Mouse (Mus musculus) neural tube, embryonic 15.5 days (tissue): Measurements from ENCODE around the gene Fen1. TPM values are rescaled to one million over a fixed set of nuclear protein-coding genes. Genes with fewer than 3 reads are reported as not detected.

Experiments used
- ATAC-seq: fragments of 200-750 bp; cut with Nextera tagmentation; 2 replicates; pipeline ENCODE4 v1.8.0; 2017; ENCODE audit warnings: mild to moderate bottlenecking, moderate TSS enrichment, moderate library complexity; ENCODE audit not compliant: low FRiP score
- H3K27ac ChIP-seq: fragments of 300-500 bp; sonication (generic); replicated peaks from 2 replicates; pipeline ENCODE4 v1.5.1; 2015; ENCODE audit warnings: mild to moderate bottlenecking, inconsistent platforms
- H3K27me3 ChIP-seq: fragments of 300-500 bp; sonication (generic); replicated peaks from 2 replicates; pipeline ENCODE4 v1.6.1; 2015; ENCODE audit warnings: inconsistent platforms
- H3K36me3 ChIP-seq: fragments of 300-500 bp; sonication (generic); 2 replicates; pipeline ENCODE4 v1.6.1; 2015; ENCODE audit warnings: inconsistent platforms
- H3K4me1 ChIP-seq: fragments of 300-500 bp; sonication (generic); 2 replicates; pipeline ENCODE4 v1.6.1; 2015; ENCODE audit warnings: inconsistent platforms
- H3K4me2 ChIP-seq: fragments of 300-500 bp; sonication (generic); 2 replicates; pipeline ENCODE4 v1.6.1; 2015; ENCODE audit warnings: inconsistent platforms, mild to moderate bottlenecking, moderate library complexity
- H3K4me3 ChIP-seq: fragments of 300-500 bp; sonication (generic); replicated peaks from 2 replicates; pipeline ENCODE4 v1.5.1; 2015; ENCODE audit warnings: mild to moderate bottlenecking, inconsistent platforms
- H3K9ac ChIP-seq: fragments of 300-500 bp; sonication (generic); replicated peaks from 2 replicates; pipeline ENCODE4 v1.6.1; 2015; ENCODE audit warnings: mild to moderate bottlenecking, inconsistent platforms
- H3K9me3 ChIP-seq: fragments of 300-500 bp; sonication (generic); replicated peaks from 2 replicates; pipeline ENCODE4 v1.6.1; 2016; ENCODE audit warnings: inconsistent platforms
- WGBS: fragments of 180-500 bp; shearing (Covaris S2); methylation state at CpG from one replicate; pipeline ENCODE4 v1.1.7; 2015; ENCODE audit warnings: mixed read lengths; 5-methylcytosine and 5-hydroxymethylcytosine counted together
- polyA plus RNA-seq: library from polyadenylated mRNA; unstranded; fragments of >200 nt; fragmentation: Nextera tagmentation; extraction: Ambion mirVana; gene quantifications from 2 replicates; pipeline ENCODE4 v1.2.1, GENCODE M21; 2015

Fen1 gene
- polyA plus RNA-seq = 22.8 and 42.1 TPM in 2 replicates

- ATAC-seq = peak; percentile 95
- peak within 1 kb of the TSS; percentile 88 for H3K4me2 ChIP-seq
- H3K4me1 ChIP-seq = peaks cover 21% of the 10 kb centered on the region
- WGBS = under 1% methylated on average over 40 of the region's 40 CpGs
- H3K9ac ChIP-seq = peak within 1 kb of the TSS; percentile 91
- H3K9me3 ChIP-seq = no peaks in the 10 kb centered on the region
- peaks cover 47% of the 10 kb centered on the region for H3K36me3 ChIP-seq
- H3K27me3 ChIP-seq = no peaks in the 10 kb centered on the region
- peak within 1 kb of the TSS; percentile 86 for H3K27ac ChIP-seq
- H3K4me3 ChIP-seq = peak within 1 kb of the TSS; percentile 91
These were observed at the start of gene Fen1, which contains the start of gene Tmem258 for GRCm38 (mm10) chr19:10203848-10204615. Gene Fen1, minus strand, starts transcription at chr19:10204169. Gene Tmem258, plus strand, starts transcription at chr19:10204014.

GRCm38 (mm10) chr19:10248128-10248527, 44.2 kb upstream of the Fen1 start:
- Histone ChIP-seq H3K4me1 (no peaks in the 10 kb centered on the region), H3K9ac (no peak overlapping the region), H3K4me2 (no peak overlapping the region), H3K27me3 (no peaks in the 10 kb centered on the region), H3K27ac (no peak overlapping the region), H3K4me3 (no peak overlapping the region), H3K9me3 (no peaks in the 10 kb centered on the region), H3K36me3 (peaks cover 13% of the 10 kb centered on the region)
- WGBS = 66% methylated on average over 20 of the region's 20 CpGs
- no peak for ATAC-seq

- Histone ChIP-seq H3K27ac (no peak overlapping the region), H3K4me2 (no peak overlapping the region), H3K9ac (no peak overlapping the region), H3K27me3 (no peaks in the 10 kb centered on the region), H3K4me3 (no peak overlapping the region), H3K9me3 (no peaks in the 10 kb centered on the region), H3K4me1 (0 out of 2 replicates have a peak, but pooled peaks cover 2% of the 10 kb centered on the region), H3K36me3 (peaks cover 13% of the 10 kb centered on the region)
- 36% methylated on average over 6 of the region's 6 CpGs for WGBS
- no peak for ATAC-seq
These were observed 43.2 kb upstream of the Fen1 start for GRCm38 (mm10) chr19:10247165-10247564.

- WGBS = 22% methylated on average over 3 of the region's 3 CpGs
- Histone ChIP-seq H3K9ac (no peak overlapping the region), H3K27me3 (peaks cover 16% of the 10 kb centered on the region), H3K4me2 (no peak overlapping the region), H3K9me3 (no peaks in the 10 kb centered on the region), H3K36me3 (peaks cover 6% of the 10 kb centered on the region), H3K4me3 (no peak overlapping the region), H3K27ac (no peak overlapping the region), H3K4me1 (peaks cover 11% of the 10 kb centered on the region)
- ATAC-seq = no peak
These were observed 40.2 kb upstream of the Fen1 start for GRCm38 (mm10) chr19:10244183-10244582.

GRCm38 (mm10) chr19:10242916-10243315, 38.9 kb upstream of the Fen1 start:
- H3K36me3 ChIP-seq = peaks cover 6% of the 10 kb centered on the region
- no peak overlapping the region for H3K9ac ChIP-seq
- H3K4me2 ChIP-seq = no peak overlapping the region
- H3K4me3 ChIP-seq = no peak overlapping the region
- no peak for ATAC-seq
- WGBS = 8% methylated on average over 8 of the region's 8 CpGs
- H3K9me3 ChIP-seq = no peaks in the 10 kb centered on the region
- H3K27ac ChIP-seq = no peak overlapping the region
- peaks cover 16% of the 10 kb centered on the region for H3K27me3 ChIP-seq
- peaks cover 11% of the 10 kb centered on the region for H3K4me1 ChIP-seq

GRCm38 (mm10) chr19:10240654-10241305, 36.8 kb upstream of the Fen1 start, which contains the start of gene Myrf:
Gene Myrf, minus strand, starts transcription at chr19:10240748.
- 9% methylated on average over 43 of the region's 43 CpGs for WGBS
- Histone ChIP-seq H3K36me3 (no peaks in the 10 kb centered on the region), H3K9ac (peak within 1 kb of the TSS; percentile 51), H3K9me3 (no peaks in the 10 kb centered on the region), H3K27me3 (peaks cover 16% of the 10 kb centered on the region), H3K4me2 (peak within 1 kb of the TSS; percentile 84), H3K4me3 (peak within 1 kb of the TSS; percentile 46), H3K4me1 (peaks cover 11% of the 10 kb centered on the region), H3K27ac (no peak within 1 kb of the TSS)
- ATAC-seq = peak; percentile 46; the same call in 1 of the 2 replicates

- H3K4me1 ChIP-seq = peaks cover 11% of the 10 kb centered on the region
- H3K27ac ChIP-seq = no peak overlapping the region
- H3K9me3 ChIP-seq = no peaks in the 10 kb centered on the region
- H3K36me3 ChIP-seq = no peaks in the 10 kb centered on the region
- ATAC-seq = no peak
- H3K4me2 ChIP-seq = peak overlapping the region; percentile 84
- peak overlapping the region; percentile 46 for H3K4me3 ChIP-seq
- H3K9ac ChIP-seq = peak overlapping the region; percentile 51
- 5% methylated on average over 21 of the region's 26 CpGs for WGBS
- peaks cover 16% of the 10 kb centered on the region for H3K27me3 ChIP-seq
These were observed 36.1 kb upstream of the Fen1 start for GRCm38 (mm10) chr19:10239975-10240653.

- H3K27ac ChIP-seq = no peak overlapping the region
- no peaks in the 10 kb centered on the region for H3K36me3 ChIP-seq
- WGBS = 63% methylated on average over 2 of the region's 2 CpGs
- no peak for ATAC-seq
- H3K4me3 ChIP-seq = no peak overlapping the region
- peak overlapping the region; percentile 84; the same call in 1 of the 2 replicates for H3K4me2 ChIP-seq
- H3K9ac ChIP-seq = no peak overlapping the region
- peaks cover 11% of the 10 kb centered on the region for H3K4me1 ChIP-seq
- H3K9me3 ChIP-seq = no peaks in the 10 kb centered on the region
- H3K27me3 ChIP-seq = peaks cover 16% of the 10 kb centered on the region
These were observed 35.5 kb upstream of the Fen1 start for GRCm38 (mm10) chr19:10239419-10239818.

GRCm38 (mm10) chr19:10238477-10238876, 34.5 kb upstream of the Fen1 start:
- Histone ChIP-seq H3K27ac (no peak overlapping the region), H3K4me3 (no peak overlapping the region), H3K36me3 (no peaks in the 10 kb centered on the region), H3K27me3 (peaks cover 16% of the 10 kb centered on the region), H3K9me3 (no peaks in the 10 kb centered on the region), H3K4me1 (peaks cover 11% of the 10 kb centered on the region), H3K4me2 (no peak overlapping the region), H3K9ac (no peak overlapping the region)
- ATAC-seq = no peak
- WGBS = 72% methylated on average over 3 of the region's 3 CpGs

- H3K9me3 ChIP-seq = no peaks in the 10 kb centered on the region
- peaks cover 17% of the 10 kb centered on the region for H3K27me3 ChIP-seq
- H3K4me2 ChIP-seq = no peak overlapping the region
- H3K27ac ChIP-seq = no peak overlapping the region
- no peak for ATAC-seq
- no peak overlapping the region for H3K9ac ChIP-seq
- no peak overlapping the region for H3K4me3 ChIP-seq
- 79% methylated on average over 9 of the region's 9 CpGs for WGBS
- peaks cover 9% of the 10 kb centered on the region for H3K4me1 ChIP-seq
- no peaks in the 10 kb centered on the region for H3K36me3 ChIP-seq
These were observed 32.0 kb upstream of the Fen1 start for GRCm38 (mm10) chr19:10235784-10236565.
